Mouse (Mus musculus): ENCODE measurements around the gene Tctex1d2.

The Tctex1d2 gene

GRCm38 (mm10) chr16:32469404-32470105, 50.1 kb downstream of the Tctex1d2 start:
- no peak for DNase-seq (ENCODE audit: low spot score in 2 of 2)

- DNase-seq (ENCODE audit: low spot score in 2 of 2) = no peak
Observed at GRCm38 (mm10) chr16:32472276-32473015, 52.9 kb downstream of the Tctex1d2 start.

- DNase-seq (ENCODE audit: low spot score in 2 of 2) = no peak
Observed at GRCm38 (mm10) chr16:32477315-32477714, 57.8 kb downstream of the Tctex1d2 start.
